Mouse (Mus musculus): ENCODE measurements around the gene Tarsl2.

DNA sequence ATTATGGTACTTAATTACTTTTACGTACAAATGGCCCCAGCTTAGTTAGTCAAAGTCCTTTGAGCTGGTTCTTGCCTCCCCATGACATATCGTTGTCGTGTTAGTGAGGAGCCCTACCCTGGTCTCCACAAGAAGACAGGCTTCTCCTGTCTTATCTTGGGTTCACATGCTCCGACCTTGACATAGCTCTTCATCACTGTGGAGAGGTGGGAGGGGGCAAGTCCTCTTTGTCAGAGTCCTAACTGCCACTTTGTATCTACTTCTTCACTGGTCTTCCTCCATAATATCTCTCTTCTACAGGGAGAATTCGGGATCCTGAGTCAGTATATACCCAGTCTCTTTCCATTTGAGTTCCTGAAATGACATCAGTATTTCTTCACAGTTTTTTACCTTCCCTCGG, 4.0 kb upstream of the Tarsl2 start:
- no peak for TF ChIP-seq POLR2A (IDR thresholded peaks at IDR 0.05; ENCODE audit: low read depth, low read length)
- TF ChIP-seq CTCF (IDR thresholded peaks at IDR 0.05; ENCODE audit: extremely low read depth, insufficient read depth, insufficient read length, insufficient replicate concordance) = no peak

All from spleen, adult 2 months (tissue).